Mouse (Mus musculus) embryonic fibroblast, embryonic 13.5 days (primary cell): ENCODE measurements around the gene Tmem168.

Experiments used
- CTCF ChIP-seq: IDR thresholded peaks from 2 replicates; pipeline ENCODE4 v1.5.1; 2011; ENCODE audit warnings: mild to moderate bottlenecking, control low read depth, low read length, moderate library complexity, borderline replicate concordance; ENCODE audit not compliant: insufficient read depth
- POLR2A ChIP-seq: IDR thresholded peaks from 2 replicates; pipeline ENCODE4 v1.6.1; 2011; ENCODE audit warnings: low read depth, mild to moderate bottlenecking, control low read depth, low read length, moderate library complexity

- no peak for TF ChIP-seq CTCF
- TF ChIP-seq POLR2A = no peak
Measured at GRCm38 (mm10) chr6:13555266-13555665, 52.6 kb downstream of the Tmem168 start.
